Mouse (Mus musculus) liver, adult 2 months (tissue): ENCODE results near the gene Fut8. TPM values are rescaled to one million over a fixed set of nuclear protein-coding genes. Genes with fewer than 3 reads are reported as not detected.

Experiments used
- DNase-seq: peaks from one replicate; pipeline ENCODE4 v3.0.0-alpha.2; 2011; ENCODE audit warnings: low read depth, low spot score; ENCODE audit errors: extremely low read depth
- H3K27ac ChIP-seq: fragments of 200-500 bp; replicated peaks from 2 replicates; pipeline ENCODE4 v1.5.1; 2012; ENCODE audit warnings: low read depth, mild to moderate bottlenecking, control low read depth, inconsistent platforms, low read length; ENCODE audit not compliant: insufficient read depth
- H3K27me3 ChIP-seq: fragments of 200-500 bp; 2 replicates; pipeline ENCODE4 v1.6.1; 2012; ENCODE audit warnings: mild to moderate bottlenecking, moderate library complexity, low read length, inconsistent platforms; ENCODE audit not compliant: control insufficient read depth, insufficient read depth
- H3K36me3 ChIP-seq: fragments of 200-500 bp; 2 replicates; pipeline ENCODE4 v1.6.1; 2012; ENCODE audit warnings: low read length, inconsistent platforms; ENCODE audit not compliant: control insufficient read depth, insufficient read depth
- H3K4me1 ChIP-seq: fragments of 200-500 bp; 2 replicates; pipeline ENCODE4 v1.6.1; 2011; ENCODE audit warnings: low read length; ENCODE audit not compliant: control insufficient read depth, insufficient read depth
- H3K4me3 ChIP-seq: fragments of 200-500 bp; 2 replicates; pipeline ENCODE4 v1.5.1; 2011; ENCODE audit warnings: low read depth, mild to moderate bottlenecking, control low read depth, low read length, moderate library complexity; ENCODE audit not compliant: insufficient read depth
- H3K79me2 ChIP-seq: fragments of 200-500 bp; 2 replicates; pipeline ENCODE4 v1.6.1; 2012; ENCODE audit warnings: inconsistent platforms, mild to moderate bottlenecking, low read length, moderate library complexity; ENCODE audit not compliant: control insufficient read depth, insufficient read depth
- H3K9ac ChIP-seq: fragments of 200-500 bp; 2 replicates; pipeline ENCODE4 v1.6.1; 2012; ENCODE audit warnings: low read depth, mild to moderate bottlenecking, control low read depth, inconsistent platforms, low read length
- CTCF ChIP-seq: fragments of 200-500 bp; IDR thresholded peaks from 2 replicates; pipeline ENCODE4 v1.5.1; 2011; ENCODE audit warnings: low read depth, low read length, control low read depth
- POLR2A ChIP-seq: fragments of 200-500 bp; IDR thresholded peaks from 2 replicates; pipeline ENCODE4 v1.6.1; 2011; ENCODE audit warnings: low read length, control low read depth; ENCODE audit not compliant: insufficient read depth; ENCODE audit errors: extremely low read depth
- WGBS: fragments of 180-500 bp; shearing (Covaris S2); methylation state at CpG from one replicate; pipeline ENCODE4 v1.1.7; 2018; 5-methylcytosine and 5-hydroxymethylcytosine counted together
- polyA plus RNA-seq: library from polyadenylated mRNA; depleted of rRNA; stranded (reverse); fragments of >200 nt; gene quantifications from 2 replicates; pipeline ENCODE4 v1.2.3, GENCODE M21; 2012
- total RNA-seq: library from RNA; depleted of rRNA; stranded (reverse); fragments of >200 nt; gene quantifications from 2 replicates; pipeline ENCODE4 v1.2.3, GENCODE M21; 2014

Fut8 gene
- total and polyA plus RNA-seq, 2 experiments: 1.2 to 8.0 TPM

- no peaks in the 10 kb centered on the region for H3K27me3 ChIP-seq
- H3K4me3 ChIP-seq: no peak overlapping the region
- H3K36me3 ChIP-seq: no peaks in the 10 kb centered on the region
- H3K27ac ChIP-seq: no peak overlapping the region
- no peak overlapping the region for H3K9ac ChIP-seq
- no peaks in the 10 kb centered on the region for H3K79me2 ChIP-seq
- TF ChIP-seq CTCF (no peak), POLR2A (no peak)
- peaks cover 2% of the 10 kb centered on the region for H3K4me1 ChIP-seq
- no peak for DNase-seq
- WGBS: 89% methylated on average over 3 of the region's 3 CpGs
Measured at GRCm38 (mm10) chr12:77214565-77214909, 23.4 kb upstream of the Fut8 start.

GRCm38 (mm10) chr12:77216511-77217192 lies 21.3 kb upstream of the Fut8 start:
- H3K79me2 ChIP-seq: no peaks in the 10 kb centered on the region
- DNase-seq: peak; percentile 36
- peaks cover 2% of the 10 kb centered on the region for H3K4me1 ChIP-seq
- no peak overlapping the region for H3K9ac ChIP-seq
- no peaks in the 10 kb centered on the region for H3K27me3 ChIP-seq
- TF ChIP-seq POLR2A (no peak), CTCF (no peak)
- no peaks in the 10 kb centered on the region for H3K36me3 ChIP-seq
- H3K27ac ChIP-seq: no peak overlapping the region
- H3K4me3 ChIP-seq: no peak overlapping the region
- WGBS: 66% methylated on average over 11 of the region's 11 CpGs

- H3K4me3 ChIP-seq: no peak overlapping the region
- H3K36me3 ChIP-seq: no peaks in the 10 kb centered on the region
- WGBS: 55% methylated on average over 5 of the region's 5 CpGs
- H3K9ac ChIP-seq: no peak overlapping the region
- H3K79me2 ChIP-seq: no peaks in the 10 kb centered on the region
- H3K27me3 ChIP-seq: no peaks in the 10 kb centered on the region
- no peak for DNase-seq
- no peak overlapping the region for H3K27ac ChIP-seq
- TF ChIP-seq POLR2A (no peak), CTCF (no peak)
- peaks cover 2% of the 10 kb centered on the region for H3K4me1 ChIP-seq
Measured at GRCm38 (mm10) chr12:77220616-77221015, 17.3 kb upstream of the Fut8 start.

- Histone ChIP-seq H3K4me1 (no peaks in the 10 kb centered on the region), H3K27ac (no peak overlapping the region), H3K9ac (no peak overlapping the region), H3K4me3 (no peak overlapping the region), H3K27me3 (no peaks in the 10 kb centered on the region), H3K79me2 (no peaks in the 10 kb centered on the region), H3K36me3 (no peaks in the 10 kb centered on the region)
- 85% methylated on average over 6 of the region's 6 CpGs for WGBS
- TF ChIP-seq CTCF (no peak), POLR2A (no peak)
- no peak for DNase-seq
Measured at GRCm38 (mm10) chr12:77222272-77222874, 15.6 kb upstream of the Fut8 start.

GRCm38 (mm10) chr12:77223595-77223994 lies 14.3 kb upstream of the Fut8 start:
- 88% methylated on average over 3 of the region's 3 CpGs for WGBS
- H3K27ac ChIP-seq: no peak overlapping the region
- H3K79me2 ChIP-seq: no peaks in the 10 kb centered on the region
- H3K4me3 ChIP-seq: no peak overlapping the region
- no peaks in the 10 kb centered on the region for H3K27me3 ChIP-seq
- no peak for DNase-seq
- no peak overlapping the region for H3K9ac ChIP-seq
- TF ChIP-seq POLR2A: no peak
- no peak for TF ChIP-seq CTCF
- no peaks in the 10 kb centered on the region for H3K4me1 ChIP-seq
- no peaks in the 10 kb centered on the region for H3K36me3 ChIP-seq

- 91% methylated on average over 4 of the region's 4 CpGs for WGBS
- Histone ChIP-seq H3K9ac (no peak overlapping the region), H3K27ac (no peak overlapping the region), H3K79me2 (no peaks in the 10 kb centered on the region), H3K4me1 (no peaks in the 10 kb centered on the region), H3K4me3 (no peak overlapping the region), H3K27me3 (no peaks in the 10 kb centered on the region), H3K36me3 (no peaks in the 10 kb centered on the region)
- TF ChIP-seq CTCF (no peak), POLR2A (no peak)
- no peak for DNase-seq
Measured at GRCm38 (mm10) chr12:77224121-77224520, 13.8 kb upstream of the Fut8 start.
